Mouse (Mus musculus) forebrain, embryonic 11.5 days (tissue): ENCODE data around the gene Oas1a. TPM values are rescaled to one million over a fixed set of nuclear protein-coding genes. Genes with fewer than 3 reads are reported as not detected.
A peak's percentile ranks its signal among the peaks of the same experiment; 100 is the strongest.
"Not testable (repeated sequence)": the region's sequence is repeated elsewhere in the genome, so short reads cannot be mapped to it uniquely, and the experiment has no call there.

Source experiments
- ATAC-seq: fragments of 200-750 bp; cut with Nextera tagmentation; replicated peaks from 2 replicates; pipeline ENCODE4 v1.8.0; 2017; ENCODE audit warnings: moderate TSS enrichment; ENCODE audit not compliant: low FRiP score
- DNase-seq: peaks from one replicate; pipeline ENCODE4 v3.0.0-alpha.2; 2017; ENCODE audit warnings: low spot score
- H3K27ac ChIP-seq: fragments of 300-500 bp; sonication (generic); 2 replicates; pipeline ENCODE4 v1.5.1; 2014; ENCODE audit warnings: low read depth, low read length
- H3K27me3 ChIP-seq: fragments of 300-500 bp; sonication (generic); 2 replicates; pipeline ENCODE4 v1.6.1; 2014; ENCODE audit warnings: mild to moderate bottlenecking, low read length, mixed read lengths; ENCODE audit not compliant: control insufficient read depth, insufficient read depth
- H3K36me3 ChIP-seq: fragments of 300-500 bp; sonication (generic); 2 replicates; pipeline ENCODE4 v1.6.1; 2014; ENCODE audit warnings: mild to moderate bottlenecking, low read length, moderate library complexity, mixed read lengths; ENCODE audit not compliant: control insufficient read depth, insufficient read depth
- H3K4me1 ChIP-seq: fragments of 300-500 bp; sonication (generic); replicated peaks from 2 replicates; pipeline ENCODE4 v1.6.1; 2014; ENCODE audit warnings: low read length, mixed read lengths; ENCODE audit not compliant: control insufficient read depth, insufficient read depth
- H3K4me2 ChIP-seq: fragments of 300-500 bp; sonication (generic); 2 replicates; pipeline ENCODE4 v1.6.1; 2014; ENCODE audit warnings: low read depth, mild to moderate bottlenecking, low read length, moderate library complexity, mixed read lengths; ENCODE audit not compliant: severe bottlenecking
- H3K4me3 ChIP-seq: fragments of 300-500 bp; sonication (generic); 2 replicates; pipeline ENCODE4 v1.5.1; 2014; ENCODE audit warnings: low read depth, low read length
- H3K9ac ChIP-seq: fragments of 300-500 bp; sonication (generic); 2 replicates; pipeline ENCODE4 v1.6.1; 2014; ENCODE audit warnings: low read length
- H3K9me3 ChIP-seq: fragments of 300-500 bp; sonication (generic); 2 replicates; pipeline ENCODE4 v1.6.1; 2016; ENCODE audit warnings: low read length, mixed read lengths; ENCODE audit not compliant: control insufficient read depth
- WGBS: fragments of 180-500 bp; shearing (Covaris S2); extraction: QIAGEN DNeasy Blood & Tissue Kit; methylation state at CpG from one replicate; pipeline ENCODE4 v1.1.7; 2014; 5-methylcytosine and 5-hydroxymethylcytosine counted together
- polyA plus RNA-seq: library from polyadenylated mRNA; unstranded; fragments of >200 nt; fragmentation: Nextera tagmentation; extraction: Ambion mirVana; gene quantifications from 2 replicates; pipeline ENCODE4 v1.2.1, GENCODE M21; 2014

Gene Oas1a
- polyA plus RNA-seq, 1 experiment from 2014 or later: 0.35 TPM

- H3K9me3 ChIP-seq, H3K36me3 ChIP-seq, H3K4me3 ChIP-seq, H3K27me3 ChIP-seq, H3K4me2 ChIP-seq, ATAC-seq, H3K4me1 ChIP-seq, H3K27ac ChIP-seq, H3K9ac ChIP-seq, DNase-seq: not testable (repeated sequence)
- 79% methylated on average over 2 of the region's 2 CpGs for WGBS
These were observed 19.0 kb upstream of the Oas1a start for GRCm38 (mm10) chr5:120926311-120926710.

- H3K4me2 ChIP-seq, H3K27ac ChIP-seq, H3K9me3 ChIP-seq, H3K4me3 ChIP-seq, H3K9ac ChIP-seq, ATAC-seq, H3K4me1 ChIP-seq, H3K27me3 ChIP-seq, DNase-seq, H3K36me3 ChIP-seq: not testable (repeated sequence)
- 86% methylated on average over 4 of the region's 4 CpGs for WGBS
These were observed 17.2 kb upstream of the Oas1a start for GRCm38 (mm10) chr5:120924520-120924919.

DNA sequence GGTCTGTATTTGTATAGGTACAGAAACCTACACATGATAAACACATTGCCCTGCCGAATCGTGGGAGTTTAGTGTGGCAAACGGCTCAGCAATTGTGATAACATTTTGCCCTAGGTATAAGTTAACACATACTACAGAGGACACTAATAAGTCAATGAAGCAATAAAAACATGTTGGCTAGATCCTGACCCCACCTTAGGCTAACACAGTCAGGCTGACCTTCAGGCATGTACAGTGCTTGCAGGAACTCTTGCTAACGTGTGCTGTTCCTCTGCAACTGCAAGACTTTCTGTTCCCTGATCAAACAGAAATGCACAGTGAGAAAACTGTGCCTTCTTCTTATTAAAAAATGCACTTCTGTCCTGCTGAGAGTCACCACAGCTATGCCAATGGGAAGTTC, 16.6 kb upstream of the Oas1a start:
- WGBS: 83% methylated on average over 4 of the region's 4 CpGs
- no peak for ATAC-seq
- Histone ChIP-seq H3K9ac (no peak overlapping the region), H3K9me3 (no peaks in the 10 kb centered on the region), H3K36me3 (no peaks in the 10 kb centered on the region), H3K4me1 (no peaks in the 10 kb centered on the region), H3K4me2 (no peak overlapping the region), H3K27ac (no peak overlapping the region), H3K27me3 (no peaks in the 10 kb centered on the region), H3K4me3 (no peak overlapping the region)
- DNase-seq: no peak

DNA sequence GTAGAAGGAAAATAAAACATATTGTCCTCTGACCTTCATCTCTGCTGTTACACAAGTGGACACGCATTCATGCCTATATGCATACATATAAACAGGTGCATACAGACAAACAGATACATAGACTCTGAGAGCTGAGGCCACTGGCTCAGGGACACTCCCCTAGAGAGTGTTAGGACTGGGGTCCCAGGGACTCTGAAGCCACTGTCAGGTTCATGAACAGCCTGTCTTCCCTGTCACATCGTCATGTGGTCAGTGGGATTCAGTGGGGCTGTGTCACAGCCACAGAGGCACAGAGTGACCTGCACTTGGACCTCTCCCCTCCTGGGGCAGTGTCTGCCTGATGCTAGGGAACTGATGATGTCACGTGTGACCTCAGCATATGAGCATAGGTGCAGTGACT, 13.0 kb upstream of the Oas1a start:
- Histone ChIP-seq H3K4me2 (no peak overlapping the region), H3K4me1 (no peaks in the 10 kb centered on the region), H3K27ac (no peak overlapping the region), H3K9me3 (no peaks in the 10 kb centered on the region), H3K27me3 (no peaks in the 10 kb centered on the region), H3K4me3 (no peak overlapping the region), H3K9ac (no peak overlapping the region), H3K36me3 (no peaks in the 10 kb centered on the region)
- 85% methylated on average over 3 of the region's 3 CpGs for WGBS
- ATAC-seq (no peak), DNase-seq (no peak)

DNA sequence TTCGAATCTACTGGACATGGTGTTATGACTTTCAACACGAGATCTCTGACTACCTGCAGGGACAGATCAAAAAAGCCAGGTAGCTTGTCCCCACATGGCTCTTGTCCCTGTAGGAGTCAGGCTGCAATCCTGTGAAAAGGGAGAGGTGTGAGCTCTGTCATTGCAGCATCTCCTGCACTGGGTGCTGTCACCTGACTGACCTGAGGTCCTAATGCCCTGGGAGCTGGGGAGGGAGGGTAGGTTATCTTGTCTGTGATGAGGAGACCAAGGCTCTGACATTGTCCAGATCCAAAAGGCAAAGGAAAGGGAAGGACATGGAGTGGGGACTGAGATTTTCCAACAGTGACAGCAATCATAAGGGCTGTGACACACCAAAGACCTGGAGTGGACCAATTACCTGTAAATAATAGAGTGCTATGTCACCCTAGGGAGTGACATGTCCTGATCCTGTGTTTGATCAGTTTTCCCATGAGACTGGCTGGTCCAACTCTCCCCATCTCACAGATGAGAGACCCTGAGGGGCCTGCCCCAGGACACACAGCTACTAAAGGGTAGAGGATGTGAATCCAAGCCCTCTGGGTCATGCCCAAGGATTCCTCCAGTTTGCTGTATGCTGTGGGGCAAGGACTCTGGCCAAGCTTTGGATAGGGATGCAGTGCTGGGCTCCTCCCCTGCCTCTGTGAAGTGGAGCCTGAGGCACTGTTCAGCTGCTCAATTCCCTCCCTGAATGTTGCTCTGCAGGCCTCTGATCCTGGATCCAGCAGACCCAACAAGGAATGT, 12.0 kb upstream of the Oas1a start:
- 79% methylated on average over 2 of the region's 2 CpGs for WGBS
- not testable (repeated sequence) for H3K9me3 ChIP-seq, H3K4me1 ChIP-seq, H3K4me3 ChIP-seq, ATAC-seq, H3K4me2 ChIP-seq, H3K36me3 ChIP-seq, H3K27me3 ChIP-seq, H3K27ac ChIP-seq, H3K9ac ChIP-seq
- peak; percentile 2 for DNase-seq

DNA sequence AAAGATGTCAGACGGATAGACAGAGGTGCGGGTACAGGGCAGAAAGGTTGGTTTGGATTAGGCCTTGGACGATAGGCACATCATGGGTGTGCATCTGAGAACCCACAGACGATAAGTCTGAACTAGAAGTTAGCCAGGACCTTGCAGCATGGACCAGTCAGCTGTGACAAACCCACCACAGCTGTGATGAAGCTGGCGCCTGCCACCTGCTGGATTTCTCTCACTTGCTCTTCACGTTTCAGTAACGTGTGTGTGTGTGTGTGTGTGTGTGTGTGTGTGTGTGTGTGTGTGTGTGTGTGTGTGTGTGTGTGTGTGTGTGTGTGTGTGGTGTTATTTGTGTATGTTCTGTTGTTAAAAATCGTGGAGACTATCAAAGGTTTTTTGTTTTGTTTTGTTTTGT, 6.9 kb upstream of the Oas1a start, which contains the start of gene Oas1d:
TSS of gene Oas1d (plus strand) at position 333 of the 400 bp plus-strand sequence.
- not testable (repeated sequence) for H3K9me3 ChIP-seq, H3K4me3 ChIP-seq, H3K27me3 ChIP-seq, ATAC-seq, H3K9ac ChIP-seq, H3K4me2 ChIP-seq, H3K4me1 ChIP-seq, H3K36me3 ChIP-seq, H3K27ac ChIP-seq
- peak; percentile 9 for DNase-seq
- 62% methylated on average over 8 of the region's 8 CpGs for WGBS

- H3K36me3 ChIP-seq: no peaks in the 10 kb centered on the region
- no peaks in the 10 kb centered on the region for H3K4me1 ChIP-seq
- no peaks in the 10 kb centered on the region for H3K27me3 ChIP-seq
- DNase-seq (peak; percentile 4), ATAC-seq (no peak)
- H3K9ac ChIP-seq: no peak overlapping the region
- H3K9me3 ChIP-seq: no peaks in the 10 kb centered on the region
- WGBS: 54% methylated on average over 7 of the region's 7 CpGs
- no peak overlapping the region for H3K4me3 ChIP-seq
- H3K27ac ChIP-seq: no peak overlapping the region
- no peak overlapping the region for H3K4me2 ChIP-seq
These were observed 1.0 kb upstream of the Oas1a start for GRCm38 (mm10) chr5:120908196-120908920.

DNA sequence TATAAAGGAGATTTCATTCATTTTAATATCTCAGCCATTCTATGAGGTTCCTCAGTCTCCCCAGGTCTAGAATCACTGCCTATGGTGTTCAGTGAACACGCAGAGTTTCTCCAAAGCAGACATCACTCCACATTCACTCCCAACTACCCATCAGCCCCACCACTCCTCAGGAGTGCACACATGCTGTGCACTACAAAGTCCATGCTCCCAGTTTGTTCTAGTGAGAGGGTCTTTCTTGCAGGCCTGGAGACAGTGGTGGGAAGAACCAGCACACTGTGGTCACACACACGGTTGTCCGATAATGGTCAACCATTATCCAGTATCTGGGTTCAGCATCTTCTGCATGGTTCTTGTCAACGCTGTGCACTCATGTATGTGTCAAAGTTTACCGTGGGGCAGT, 5.3 kb downstream of the Oas1a start:
- no peak for ATAC-seq

More for the DNA sequence above, 5.3 kb downstream of the Oas1a start:
- no peak overlapping the region for H3K4me3 ChIP-seq
- H3K27ac ChIP-seq: no peak overlapping the region
- no peaks in the 10 kb centered on the region for H3K4me1 ChIP-seq
- H3K27me3 ChIP-seq: no peaks in the 10 kb centered on the region
- H3K9me3 ChIP-seq: no peaks in the 10 kb centered on the region
- 96% methylated on average over 5 of the region's 5 CpGs for WGBS
- H3K36me3 ChIP-seq: no peaks in the 10 kb centered on the region
- H3K4me2 ChIP-seq: no peak overlapping the region
- DNase-seq: peak; percentile 19
- no peak overlapping the region for H3K9ac ChIP-seq
